Mouse (Mus musculus): ENCODE data around the gene Dnajc22.

GRCm38 (mm10) chr15:99082322-99082721, 10.6 kb upstream of the Dnajc22 start:
- TF ChIP-seq CTCF (IDR thresholded peaks at IDR 0.05; ENCODE audit: low read depth): no peak
- no peak for TF ChIP-seq EP300 (IDR thresholded peaks at IDR 0.05; ENCODE audit: low read depth)

Data from liver, postnatal 0 days (tissue).